Mouse (Mus musculus) frontal cortex, postnatal 14 days (tissue): ENCODE data around the gene Zbtb8a.
A peak's percentile ranks its signal among the peaks of the same experiment; 100 is the strongest.
"Not testable (repeated sequence)": the region's sequence is repeated elsewhere in the genome, so short reads cannot be mapped to it uniquely, and the experiment has no call there.

Experiments used
- DNase-seq, 2 experiments: peaks; one replicate each; pipeline ENCODE4 v3.0.0; 2022; ENCODE audit warnings: low spot score in 2 of 2

The Zbtb8a gene

GRCm38 (mm10) chr4:129377601-129378390 lies at the start of gene Zbtb8a:
Gene Zbtb8a (minus strand): TSS chr4:129378116.
- DNase-seq = peak; percentile 11 to 37

- DNase-seq = no peak
Measured at GRCm38 (mm10) chr4:129418321-129418720, 40.4 kb upstream of the Zbtb8a start.

DNA sequence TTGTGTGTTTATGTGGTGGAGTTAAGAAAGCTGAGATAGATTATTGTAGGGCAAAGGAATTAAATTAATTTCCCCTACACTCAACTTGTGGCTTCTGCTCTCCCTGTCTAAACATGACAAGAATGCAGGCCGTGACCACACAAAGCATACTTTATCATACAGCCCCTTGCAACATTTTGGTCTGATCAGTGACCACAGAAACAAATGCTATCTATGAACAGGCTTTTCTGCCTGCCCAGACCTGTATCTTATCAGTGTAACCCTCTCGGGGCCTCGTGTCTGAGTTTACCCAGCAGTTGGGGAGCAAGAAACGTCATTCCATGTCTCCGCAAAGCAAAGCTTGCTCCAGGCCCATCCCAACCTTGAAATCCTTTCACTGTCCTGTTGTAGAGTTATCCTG lies 38.6 kb upstream of the Zbtb8a start:
- no peak for DNase-seq

GRCm38 (mm10) chr4:129415892-129416291 lies 38.0 kb upstream of the Zbtb8a start:
- no peak for DNase-seq

- no peak for DNase-seq
Measured at GRCm38 (mm10) chr4:129410991-129411390, 33.1 kb upstream of the Zbtb8a start.

DNA sequence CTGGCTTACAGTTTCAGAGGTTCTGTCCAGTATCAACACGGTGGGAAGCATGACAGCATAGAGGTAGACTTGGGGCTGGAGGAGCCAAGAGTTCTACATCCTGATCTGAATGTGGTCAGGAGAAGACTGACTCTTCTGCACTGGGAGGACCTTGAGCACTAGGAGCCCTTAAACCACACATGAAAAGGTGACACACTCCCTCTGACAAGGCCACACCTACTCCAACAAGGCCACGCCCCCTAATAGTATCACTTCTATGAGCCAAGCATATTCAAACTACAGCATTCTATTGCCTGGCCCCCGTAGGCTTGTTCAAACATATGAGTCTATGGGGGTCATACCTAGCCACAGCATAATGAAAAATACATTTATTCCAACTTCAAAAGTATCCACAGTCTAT lies 32.6 kb upstream of the Zbtb8a start:
- not testable (repeated sequence) for DNase-seq

DNA sequence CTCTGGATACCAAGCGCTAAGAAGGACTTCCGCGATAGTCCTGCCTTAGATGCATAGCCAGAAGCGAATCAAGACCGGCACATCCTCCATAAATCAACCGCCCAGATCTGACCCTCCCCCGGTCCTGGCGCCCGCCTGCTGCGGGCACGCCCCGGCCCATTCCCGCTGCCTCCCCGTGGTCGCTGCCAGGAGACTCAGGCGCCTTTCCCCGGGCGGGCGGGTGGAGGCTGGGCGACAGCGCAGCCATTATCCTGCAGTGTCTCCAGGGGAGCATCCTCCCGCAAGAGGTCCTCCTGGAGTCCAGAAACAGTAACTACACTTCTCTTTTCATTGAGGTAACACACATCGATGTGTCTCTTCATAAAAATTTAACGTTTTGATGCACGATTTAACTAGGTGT lies 28.5 kb upstream of the Zbtb8a start:
- DNase-seq = peak; percentile 5 to 7

DNA sequence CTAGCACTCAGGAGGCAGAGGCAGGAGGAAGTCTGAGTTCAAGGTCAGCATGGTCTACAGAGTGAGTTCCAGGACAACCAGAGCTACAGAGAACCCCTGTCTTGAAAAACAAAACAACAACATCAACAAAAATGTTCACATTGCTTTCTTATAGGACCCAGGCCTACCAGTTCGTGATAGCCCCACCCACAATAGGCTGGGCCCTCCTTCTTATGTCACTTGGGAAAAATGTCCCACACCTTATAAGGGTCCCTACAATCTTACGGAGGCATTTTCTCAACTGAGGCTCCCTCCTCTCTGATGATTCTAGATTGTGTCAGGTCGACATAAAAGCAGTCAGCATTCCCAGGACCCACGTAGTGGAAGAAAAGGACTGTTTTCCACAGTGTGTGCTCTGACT lies 21.9 kb upstream of the Zbtb8a start:
- no peak for DNase-seq

DNA sequence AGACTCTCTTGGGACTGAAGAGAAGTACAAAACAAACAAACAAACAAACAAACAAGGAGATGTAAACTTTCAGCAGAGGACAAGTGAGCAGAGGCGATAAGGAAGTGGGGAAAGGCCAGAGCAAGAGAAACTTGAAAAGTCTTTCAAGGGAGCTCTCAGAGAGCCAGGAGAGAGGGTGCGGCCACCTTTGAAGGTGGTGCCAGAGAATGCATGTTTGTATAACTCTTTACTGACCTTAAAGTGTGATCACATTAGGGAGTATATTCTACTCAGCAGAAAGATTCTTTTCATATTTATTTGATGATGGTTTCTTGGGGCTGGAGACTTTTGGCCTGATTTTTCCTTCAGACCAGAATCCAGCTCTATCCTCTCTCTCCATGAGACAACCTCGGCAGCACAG lies 19.0 kb upstream of the Zbtb8a start:
- no peak for DNase-seq

GRCm38 (mm10) chr4:129394089-129394870 lies 16.4 kb upstream of the Zbtb8a start:
- DNase-seq = no peak

DNA sequence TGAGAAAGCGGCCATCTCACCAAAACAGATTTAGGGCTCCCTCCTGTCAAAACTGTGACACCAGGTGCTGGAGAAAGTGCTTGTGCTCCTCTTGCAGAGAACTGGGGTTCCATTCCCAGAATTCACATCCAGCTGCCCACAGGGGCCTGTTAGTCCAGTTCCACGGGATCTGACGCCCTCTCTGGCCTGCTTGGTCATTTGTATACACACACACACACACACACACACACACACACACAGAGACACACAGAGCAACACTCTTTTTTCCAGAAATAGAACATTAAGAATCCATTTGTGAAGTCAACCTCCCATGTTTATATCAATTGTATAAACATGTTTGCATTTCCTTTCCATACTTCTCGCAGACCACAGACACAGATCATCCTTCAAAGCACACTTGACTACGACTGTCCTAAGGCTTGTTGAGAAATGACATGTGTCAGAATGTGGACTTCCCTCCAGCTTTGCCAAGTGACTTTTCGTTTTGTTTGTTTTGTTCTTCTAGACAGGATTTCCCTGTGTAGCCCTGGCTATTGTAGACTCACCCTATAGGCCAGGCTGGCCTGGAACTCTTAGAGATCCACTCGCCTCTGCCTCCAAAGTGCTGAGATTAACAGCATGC lies 13.1 kb upstream of the Zbtb8a start:
- DNase-seq = no peak

GRCm38 (mm10) chr4:129390216-129390743 lies 12.4 kb upstream of the Zbtb8a start:
- no peak for DNase-seq

DNA sequence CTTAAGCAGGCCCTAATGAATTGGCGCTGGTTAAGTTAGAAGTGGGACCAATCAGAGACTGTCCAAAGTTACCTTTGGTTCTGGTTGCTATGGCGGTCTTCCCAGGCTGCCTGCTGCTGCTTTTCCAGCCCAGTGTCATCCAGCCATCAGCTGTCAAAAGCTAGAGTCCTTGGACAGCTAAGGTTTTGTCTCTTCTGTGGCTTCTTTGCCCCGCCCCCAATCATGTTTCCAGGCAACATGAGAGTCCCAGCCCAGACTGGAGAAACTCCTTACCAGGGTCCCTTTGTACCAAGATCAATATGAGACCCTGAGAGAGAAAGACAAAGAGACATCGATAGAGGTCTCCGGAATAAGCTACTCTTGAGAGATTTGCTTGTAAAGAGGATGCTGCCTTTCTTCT lies 10.5 kb upstream of the Zbtb8a start:
- no peak for DNase-seq

DNA sequence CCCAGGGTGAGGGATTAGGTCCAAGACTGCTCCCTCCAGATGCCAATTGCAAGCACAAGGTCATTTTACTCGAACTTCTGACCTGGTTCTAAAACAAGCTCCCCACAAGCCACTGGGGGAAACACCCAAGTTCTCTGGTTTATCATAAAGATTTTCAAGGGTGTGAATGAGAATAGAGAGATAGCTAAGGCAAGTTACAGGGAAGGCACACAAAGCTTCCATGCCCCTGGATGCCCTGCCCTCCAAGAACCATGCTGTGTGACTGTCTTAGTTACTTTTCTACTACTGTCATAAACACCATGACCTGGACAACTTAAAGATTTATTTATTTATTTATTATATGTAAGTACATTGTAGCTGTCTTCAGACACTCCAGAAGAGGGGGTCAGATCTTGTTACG lies 9.1 kb upstream of the Zbtb8a start:
- no peak for DNase-seq

- DNase-seq = no peak
Measured at GRCm38 (mm10) chr4:129386269-129386946, 8.5 kb upstream of the Zbtb8a start.

DNA sequence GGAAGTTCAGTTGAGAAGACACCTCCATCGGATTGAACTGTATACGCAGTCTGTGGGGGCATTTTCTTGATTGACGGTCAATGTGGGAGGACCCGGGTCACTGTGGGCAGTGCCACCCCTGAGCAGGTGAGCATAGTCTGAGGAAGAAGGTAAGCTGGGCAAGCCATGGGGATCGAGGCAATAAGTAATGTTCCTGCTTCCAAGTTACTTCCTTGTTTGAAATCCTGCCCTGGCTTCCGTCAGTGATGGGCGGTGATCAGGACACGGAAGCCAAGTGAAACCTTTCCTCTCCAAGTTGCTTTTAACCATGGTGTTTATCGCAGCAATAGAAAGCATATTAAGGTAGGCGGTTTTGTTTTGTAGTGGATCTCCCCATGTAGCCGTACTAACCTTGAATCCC lies 7.8 kb upstream of the Zbtb8a start:
- no peak for DNase-seq

DNA sequence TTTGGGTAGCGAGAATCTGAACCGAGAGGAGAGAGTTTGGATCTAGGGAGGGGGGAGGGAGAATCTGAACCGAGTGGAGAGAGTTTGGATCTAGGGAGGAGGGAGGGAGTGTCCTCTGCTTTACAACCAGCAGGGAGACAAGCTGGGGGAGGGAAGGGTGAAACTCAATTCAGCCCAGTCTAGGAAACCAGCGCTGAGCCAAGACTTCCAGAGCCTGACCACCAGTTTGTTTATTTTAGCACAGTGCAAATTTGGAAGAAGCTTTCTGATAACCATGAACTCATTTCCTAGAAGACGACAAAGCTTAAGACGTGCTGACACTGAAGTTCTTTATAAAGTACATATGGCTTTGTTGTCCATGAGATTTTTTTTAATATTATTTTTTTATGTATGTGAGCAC lies 6.5 kb upstream of the Zbtb8a start:
- no peak for DNase-seq

- no peak for DNase-seq
Measured at GRCm38 (mm10) chr4:129383586-129383985, 5.7 kb upstream of the Zbtb8a start.

DNA sequence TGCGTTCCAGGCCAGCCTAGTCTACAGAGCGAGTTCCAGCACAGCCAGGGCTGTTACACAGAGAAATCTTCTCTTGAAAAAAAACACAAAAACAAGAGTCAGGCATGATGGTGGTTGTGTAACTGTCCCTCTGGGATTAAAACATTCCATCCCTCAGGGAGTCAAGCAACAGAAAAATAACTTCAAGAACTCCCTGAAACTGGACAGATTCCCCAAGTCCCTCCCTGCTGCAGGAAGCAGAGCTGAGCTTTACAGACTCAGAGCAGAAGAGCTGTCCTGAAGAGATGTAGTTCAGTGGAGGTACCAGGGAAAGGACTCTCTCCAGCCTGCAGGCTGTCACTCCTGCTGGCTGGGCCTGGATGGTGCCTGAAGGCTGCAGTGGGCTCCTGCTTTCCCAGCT lies 4.6 kb upstream of the Zbtb8a start:
- no peak for DNase-seq

DNA sequence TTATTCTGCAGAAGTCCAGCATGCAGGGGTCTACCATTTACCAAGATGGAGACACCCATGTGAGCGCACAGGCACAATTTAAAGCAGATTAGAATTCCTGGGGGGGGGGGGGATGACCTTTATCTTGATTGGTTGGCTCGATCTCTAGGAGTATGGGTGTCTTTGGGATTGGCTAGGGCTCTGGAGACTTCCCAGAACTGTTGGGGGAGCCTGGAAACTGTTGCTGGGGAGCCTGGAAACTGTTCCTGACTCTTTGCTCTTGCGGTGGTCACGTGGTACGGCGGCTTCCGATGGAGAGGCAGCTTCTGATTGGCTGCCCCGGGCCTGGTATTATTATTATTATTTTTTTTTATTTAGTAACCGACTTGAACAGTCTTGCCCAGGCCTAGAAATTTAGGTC lies 4.1 kb upstream of the Zbtb8a start:
- no peak for DNase-seq

- no peak for DNase-seq
Measured at GRCm38 (mm10) chr4:129381148-129381547, 3.2 kb upstream of the Zbtb8a start.

GRCm38 (mm10) chr4:129379805-129380204 lies 1.9 kb upstream of the Zbtb8a start:
- DNase-seq = no peak
